Mouse (Mus musculus) gastrocnemius, postnatal 14 days (tissue): Measurements from ENCODE around the gene Plpp3. TPM values are rescaled to one million over a fixed set of nuclear protein-coding genes. Genes with fewer than 3 reads are reported as not detected.

Experiments
- DNase-seq: peaks from one replicate; pipeline ENCODE4 v3.0.0; 2021; ENCODE audit warnings: mixed read lengths
- intact Hi-C: fragments of 180-260 bp; cut with DNase I; formaldehyde crosslinking; loops from one replicate; pipeline ENCODE4 v1.15.1; 2025; ENCODE audit warnings: low total_unique reads
- total RNA-seq, 2 experiments: library from RNA; stranded (reverse); gene quantifications; 2 replicates each; pipeline ENCODE4 v1.2.3; 2021

Gene Plpp3
- total RNA-seq, 2 experiments from 2014 or later: 62.1 to 63.0 TPM

DNA sequence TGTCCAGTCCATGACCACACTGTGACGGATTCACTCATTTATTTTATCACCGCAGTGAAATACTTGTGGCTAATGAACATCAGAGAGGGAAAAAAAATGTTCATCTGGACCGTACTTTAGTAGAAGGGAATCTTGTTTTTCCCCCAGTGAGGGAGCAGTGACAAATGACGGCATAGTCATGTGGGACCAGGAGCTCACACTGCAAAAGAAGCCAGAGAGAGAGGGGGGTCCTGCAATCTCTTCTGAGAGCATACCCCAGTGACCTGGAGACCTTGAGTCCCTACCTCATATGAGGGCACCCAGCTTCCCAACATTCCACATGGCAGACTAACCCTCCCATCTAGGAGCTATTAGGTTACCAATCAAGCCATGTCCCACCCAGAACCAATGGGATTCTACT lies 116.3 kb downstream of the Plpp3 start:
- intact Hi-C loops: loop anchor here (5.0 kb wide), 1 partner anchor 41 kb away; no protein-coding TSS in a partner anchor
- no peak for DNase-seq

DNA sequence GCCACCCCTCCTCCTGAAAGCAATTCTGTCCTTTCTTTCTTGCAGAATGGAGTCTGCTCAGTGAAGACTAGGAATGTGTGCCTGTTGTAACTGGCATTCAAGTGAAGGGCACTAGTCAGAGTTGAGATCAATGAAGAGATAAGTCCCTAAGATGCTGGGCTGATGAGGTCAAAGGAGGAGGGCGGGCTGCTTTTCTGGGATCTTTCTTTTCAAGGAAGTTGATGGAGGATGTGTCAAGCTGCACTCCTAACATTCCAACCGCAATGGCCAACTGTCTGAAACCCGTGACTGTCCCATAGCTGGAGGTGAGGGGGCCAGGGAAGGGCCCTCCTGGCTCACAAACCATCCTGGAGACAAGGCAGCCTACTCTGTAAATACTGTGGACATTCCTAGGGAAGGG lies 118.5 kb downstream of the Plpp3 start:
- DNase-seq: no peak
- intact Hi-C loops: no loop called here

DNA sequence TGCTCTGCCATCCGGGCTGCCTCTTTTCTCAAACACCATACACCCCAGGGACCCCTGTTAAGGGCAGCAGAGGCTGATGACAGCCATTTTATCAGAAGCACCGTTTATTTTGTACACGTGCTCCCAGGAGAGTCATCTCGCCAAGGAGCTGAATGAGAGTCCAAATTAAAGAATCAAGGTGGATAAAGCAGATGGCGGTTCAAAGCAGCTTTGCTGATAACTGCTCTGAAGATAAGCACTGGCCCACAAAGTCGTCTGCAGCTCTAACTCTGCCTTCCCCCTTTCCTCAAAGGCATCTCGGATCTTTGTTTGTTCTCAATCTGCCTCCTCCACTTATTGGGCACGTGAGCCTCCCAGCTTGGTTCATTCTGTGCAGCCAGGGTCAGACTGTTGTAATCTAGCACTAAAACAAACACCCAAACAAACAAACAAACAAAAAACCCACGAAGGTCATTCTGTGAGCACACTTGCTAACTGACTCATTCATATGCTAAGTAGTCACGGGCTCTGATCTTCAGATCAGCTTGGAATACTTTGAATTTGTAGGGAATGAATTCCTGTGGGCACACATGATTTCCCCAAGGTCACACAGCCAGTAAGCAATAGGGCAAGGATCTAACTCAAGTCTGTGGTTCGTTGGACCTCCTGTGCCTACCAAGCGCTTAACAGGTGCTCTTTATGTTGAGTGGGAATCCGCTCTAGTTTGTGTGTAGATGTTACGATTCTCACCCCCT lies 119.1 kb downstream of the Plpp3 start:
- no peak for DNase-seq
- intact Hi-C loops: no loop called here

DNA sequence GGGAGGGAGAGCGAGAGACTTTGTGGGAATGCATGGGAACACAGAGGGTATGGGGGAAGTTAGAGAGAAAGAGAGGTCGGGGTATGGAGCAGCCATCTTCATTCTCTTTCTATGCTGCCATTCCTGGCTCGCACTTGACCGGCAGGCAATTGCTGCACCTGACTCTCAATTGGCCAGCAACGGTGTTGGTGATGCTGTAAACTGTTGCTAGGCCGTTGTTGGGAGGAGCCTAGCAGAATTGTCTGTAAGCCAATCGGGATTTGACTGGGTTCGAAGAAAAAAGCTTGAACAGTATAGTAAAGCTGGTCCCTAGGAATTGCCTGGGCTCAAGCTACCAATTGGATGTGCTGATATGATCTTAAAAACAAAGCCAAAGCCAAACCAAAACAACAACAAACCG lies 121.0 kb downstream of the Plpp3 start:
- no peak for DNase-seq
- intact Hi-C loops: no loop called here

DNA sequence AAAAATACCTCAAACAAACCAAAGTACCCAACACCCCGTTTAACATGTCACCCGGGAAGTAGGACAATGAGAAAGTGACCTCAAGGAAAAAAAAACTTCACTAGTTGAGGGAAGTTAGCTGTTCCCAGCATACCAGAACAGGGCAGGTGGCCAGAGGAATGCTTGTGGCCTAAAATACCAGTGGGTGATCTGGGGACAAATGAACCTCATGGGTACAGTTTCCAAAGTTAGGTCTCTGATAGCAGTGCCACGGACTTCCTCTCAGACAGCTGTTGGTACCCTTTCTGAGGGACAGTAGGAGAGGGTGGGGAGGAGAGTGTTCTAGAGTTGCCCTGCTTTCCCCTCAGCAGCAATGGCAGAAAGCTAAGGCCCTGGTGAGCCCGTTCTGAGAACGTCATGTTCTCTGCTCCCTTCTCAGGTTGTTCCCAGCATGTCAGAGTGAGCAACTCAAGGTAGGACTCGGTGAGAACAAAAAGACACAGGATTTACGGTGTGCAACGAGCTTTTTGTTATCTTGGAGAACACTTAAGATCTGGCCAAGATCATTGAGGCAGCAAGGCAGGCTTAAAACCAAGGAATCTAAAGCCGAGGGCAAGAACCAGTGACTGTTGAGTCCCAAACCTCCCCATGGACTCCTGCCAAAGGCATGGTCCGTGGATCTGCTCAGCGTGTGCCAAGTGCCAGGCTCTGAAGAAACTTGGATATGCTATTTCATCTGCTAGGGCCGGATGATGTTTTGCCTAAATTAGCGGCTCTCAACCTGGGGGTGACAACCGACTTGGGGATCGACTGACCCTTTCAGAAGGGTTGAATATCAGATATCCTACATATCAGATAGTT lies 121.6 kb downstream of the Plpp3 start:
- intact Hi-C loops: no loop called here
- DNase-seq: peak; percentile 77

DNA sequence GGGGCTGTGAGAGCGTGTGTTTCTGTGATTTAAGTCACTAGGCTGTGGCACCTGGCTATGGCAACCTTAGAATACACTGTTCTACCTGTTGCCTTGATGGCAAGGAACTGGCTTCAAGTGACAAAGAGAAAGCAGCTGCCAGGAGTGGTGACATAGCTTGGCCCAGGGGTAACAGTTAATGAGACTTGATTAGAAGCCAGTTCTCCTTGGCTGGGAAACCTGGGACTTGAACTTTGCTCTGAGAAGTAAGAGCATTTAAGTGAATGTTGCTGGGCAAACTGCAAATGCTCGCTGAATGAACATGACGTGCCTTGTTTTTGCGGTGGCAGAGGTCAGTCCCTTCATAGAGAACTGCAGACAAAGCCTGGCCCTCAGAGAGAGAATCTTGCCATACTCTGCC lies 122.7 kb downstream of the Plpp3 start:
- intact Hi-C loops: no loop called here
- no peak for DNase-seq

DNA sequence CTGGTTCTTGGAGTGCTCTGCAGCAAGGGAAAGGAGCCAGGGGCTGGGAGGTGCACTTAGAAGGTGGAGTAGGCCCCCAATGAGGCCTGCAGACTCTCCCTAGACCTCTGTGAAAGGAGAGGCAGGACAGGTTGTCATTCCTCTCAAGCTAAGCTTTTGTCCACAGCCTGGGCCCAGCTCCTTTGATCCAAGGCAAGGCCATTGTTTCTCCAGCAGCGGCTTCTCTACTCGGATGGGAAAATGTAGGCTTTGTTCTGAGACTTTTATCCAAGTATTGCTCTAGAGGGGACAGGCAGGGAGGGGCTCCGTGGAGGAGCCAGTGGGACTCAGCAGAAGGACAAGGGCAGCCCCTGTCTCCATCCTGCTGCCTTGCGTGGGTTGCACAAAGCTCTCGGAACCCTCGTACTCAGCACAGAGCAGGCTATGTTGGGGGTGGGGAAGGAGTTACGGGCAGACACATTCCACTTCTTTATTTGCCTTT lies 124.6 kb downstream of the Plpp3 start:
- DNase-seq: no peak
- intact Hi-C loops: no loop called here

Other genes with a start within 250 kb of the Plpp3 start
- under 1 TPM; 0.10 to 0.24 TPM for gene Fyb2, start 243.9 kb upstream of the Plpp3 start, total RNA-seq
- gene Prkaa2, start 47.5 kb upstream of the Plpp3 start, total RNA-seq: 10 to 100 TPM; 88.8 to 96.3 TPM